Comparison of ENCODE assay signal across 8 mouse cellular contexts in genomic region chr11:120189459-120190312, GRCm38 (mm10). TPM values are rescaled to one million over a fixed set of nuclear protein-coding genes. Genes with fewer than 3 reads are reported as not detected.
DNase-seq lines count a peak whose midpoint lies in the region; ATAC-seq and TF ChIP-seq lines count a peak whose summit lies in the region.

No protein-coding gene starts in this region.

- peak; percentile 41 for TF ChIP-seq POLR2A in thymus, adult 2 months (IDR thresholded peaks at IDR 0.05; ENCODE audit: control insufficient read depth, extremely low read depth, insufficient read depth, low read length, poor library complexity)

- no peak; the same call in none of the 2 replicates for TF ChIP-seq CTCF in thymus, adult 2 months (IDR thresholded peaks at IDR 0.05; ENCODE audit: borderline replicate concordance, control insufficient read depth, extremely low read depth, insufficient read depth, low read length, poor library complexity)

- peak overlapping the region; percentile 100 for H3K4me2 ChIP-seq in hindbrain, embryonic 11.5 days (replicated peaks; ENCODE audit: low read depth, low read length)
- H3K4me2 ChIP-seq in lung, embryonic 16.5 days (ENCODE audit: low read depth, low read length) = peak overlapping the region; percentile 87

- ATAC-seq in hindbrain, embryonic 11.5 days (ENCODE audit: low FRiP score) = peak; percentile 91
- ATAC-seq in lung, embryonic 16.5 days (ENCODE audit: low read depth) = peak; percentile 96

- WGBS in hindbrain, embryonic 11.5 days = under 1% methylated on average over 56 of the region's 68 CpGs
- WGBS in lung, embryonic 16.5 days = under 1% methylated on average over 59 of the region's 68 CpGs
- under 1% methylated on average over 67 of the region's 68 CpGs for WGBS in thymus, adult 2 months

- no peaks in the 10 kb centered on the region for H3K36me3 ChIP-seq in hindbrain, embryonic 11.5 days (ENCODE audit: control insufficient read depth, insufficient read depth, low read length)
- no peaks in the 10 kb centered on the region for H3K36me3 ChIP-seq in lung, embryonic 16.5 days (ENCODE audit: control insufficient read depth, insufficient read depth, low read length)
- no peaks in the 10 kb centered on the region for H3K36me3 ChIP-seq in thymus, adult 2 months (ENCODE audit: control insufficient read depth, insufficient read depth, low read length)

- no peaks in the 10 kb centered on the region for H3K27me3 ChIP-seq in hindbrain, embryonic 11.5 days (ENCODE audit: control insufficient read depth, insufficient read depth, low read length)
- H3K27me3 ChIP-seq in lung, embryonic 16.5 days (ENCODE audit: control insufficient read depth, insufficient read depth, low read depth, low read length) = no peaks in the 10 kb centered on the region
- H3K27me3 ChIP-seq in thymus, adult 2 months (ENCODE audit: control insufficient read depth, insufficient read depth, low read length) = no peaks in the 10 kb centered on the region

- DNase-seq in R1 (ENCODE audit: low read depth, low spot score) = peak; percentile 99
- peak; percentile 99 to 100 for DNase-seq in cerebellum, postnatal 14 days
- DNase-seq in frontal cortex, postnatal 10 days (ENCODE audit: low spot score in 2 of 2) = peak; percentile 98 to 99
- DNase-seq in hindbrain, embryonic 11.5 days (ENCODE audit: low spot score) = peak; percentile 98
- peak; percentile 100 for DNase-seq in layer of hippocampus, adult 9-11 months
- peak; percentile 99 for DNase-seq in ovary, adult 18-20 months (ENCODE audit: low spot score)
- peak; percentile 97 for DNase-seq in thymus, adult 2 months

- peak overlapping the region; percentile 100 for H3K9ac ChIP-seq in hindbrain, embryonic 11.5 days (ENCODE audit: low read depth, low read length)
- H3K9ac ChIP-seq in lung, embryonic 16.5 days (ENCODE audit: low read length) = peak overlapping the region; percentile 96

- H3K4me3 ChIP-seq in hindbrain, embryonic 11.5 days (ENCODE audit: low read depth, low read length) = peak overlapping the region; percentile 90
- H3K4me3 ChIP-seq in lung, embryonic 16.5 days (ENCODE audit: low read length) = peak overlapping the region; percentile 85
- H3K4me3 ChIP-seq in thymus, adult 2 months (ENCODE audit: control insufficient read depth, insufficient read depth, low read length) = peak overlapping the region; percentile 78

- H3K9me3 ChIP-seq in hindbrain, embryonic 11.5 days (ENCODE audit: control insufficient read depth, low read length) = no peaks in the 10 kb centered on the region
- no peaks in the 10 kb centered on the region for H3K9me3 ChIP-seq in lung, embryonic 16.5 days (ENCODE audit: control insufficient read depth, low read length)

- H3K4me1 ChIP-seq in hindbrain, embryonic 11.5 days (replicated peaks; ENCODE audit: control insufficient read depth, insufficient read depth, low read length) = peaks cover 17% of the 10 kb centered on the region
- H3K4me1 ChIP-seq in lung, embryonic 16.5 days (replicated peaks; ENCODE audit: control insufficient read depth, insufficient read depth, low read length) = peaks cover 29% of the 10 kb centered on the region
- H3K4me1 ChIP-seq in thymus, adult 2 months (replicated peaks; ENCODE audit: control insufficient read depth, insufficient read depth, low read length) = peaks cover 11% of the 10 kb centered on the region

- peak overlapping the region; percentile 99 for H3K27ac ChIP-seq in hindbrain, embryonic 11.5 days (ENCODE audit: low read depth, low read length)
- peak overlapping the region; percentile 99 for H3K27ac ChIP-seq in lung, embryonic 16.5 days (ENCODE audit: low read length)
- H3K27ac ChIP-seq in thymus, adult 2 months (ENCODE audit: control insufficient read depth, insufficient read depth, low read length) = no peak overlapping the region

RNA-seq across cellular contexts. Expression of gene Slc38a10, which starts 38.5 kb away (rescaled TPM):
- 58.6 and 64.7 TPM in 2 replicates for polyA plus RNA-seq in hindbrain, embryonic 11.5 days (2014; fragmentation: Nextera tagmentation; extraction: Ambion mirVana)
- 96.3 and 100 TPM in 2 replicates for polyA plus RNA-seq in lung, embryonic 16.5 days (2015; fragmentation: Nextera tagmentation; extraction: Ambion mirVana)
- polyA plus RNA-seq in thymus, adult 2 months (2012; rRNA removed) = 165 and 167 TPM in 2 replicates

RNA-seq across cellular contexts. Expression of gene Bahcc1, which starts 43.1 kb away (rescaled TPM):
- 18.1 and 23.1 TPM in 2 replicates for polyA plus RNA-seq in hindbrain, embryonic 11.5 days (2014; fragmentation: Nextera tagmentation; extraction: Ambion mirVana)
- polyA plus RNA-seq in lung, embryonic 16.5 days (2015; fragmentation: Nextera tagmentation; extraction: Ambion mirVana) = 7.0 and 7.5 TPM in 2 replicates
- polyA plus RNA-seq in thymus, adult 2 months (2012; rRNA removed) = 11.0 and 15.1 TPM in 2 replicates
